Mouse (Mus musculus) forebrain, embryonic 14.5 days (tissue): ENCODE data around the gene Hoxa11. TPM values are rescaled to one million over a fixed set of nuclear protein-coding genes. Genes with fewer than 3 reads are reported as not detected.

ENCODE experiments used
- ATAC-seq: fragments of 200-750 bp; cut with Nextera tagmentation; 2 replicates; pipeline ENCODE4 v1.8.0; 2017; ENCODE audit warnings: mild to moderate bottlenecking, moderate library complexity
- DNase-seq: peaks from one replicate; pipeline ENCODE4 v3.0.0-alpha.2; 2015; ENCODE audit warnings: low spot score
- H3K27ac ChIP-seq: fragments of 300-500 bp; sonication (generic); 2 replicates; pipeline ENCODE4 v1.5.1; 2014; ENCODE audit warnings: low read depth, mild to moderate bottlenecking, control low read depth, low read length, moderate library complexity
- H3K27me3 ChIP-seq: fragments of 300-500 bp; sonication (generic); replicated peaks from 2 replicates; pipeline ENCODE4 v1.6.1; 2014; ENCODE audit warnings: low read length, control low read depth, mixed read lengths; ENCODE audit not compliant: control insufficient read depth, insufficient read depth
- H3K36me3 ChIP-seq: fragments of 300-500 bp; sonication (generic); 2 replicates; pipeline ENCODE4 v1.6.1; 2014; ENCODE audit warnings: low read length, control low read depth; ENCODE audit not compliant: control insufficient read depth, insufficient read depth
- H3K4me1 ChIP-seq: fragments of 300-500 bp; sonication (generic); 2 replicates; pipeline ENCODE4 v1.6.1; 2014; ENCODE audit warnings: antibody characterized with exemption, low read length, control low read depth; ENCODE audit not compliant: control insufficient read depth, insufficient read depth
- H3K4me2 ChIP-seq: fragments of 300-500 bp; sonication (generic); 2 replicates; pipeline ENCODE4 v1.6.1; 2014; ENCODE audit warnings: mild to moderate bottlenecking, control low read depth, low read length
- H3K4me3 ChIP-seq: fragments of 300-500 bp; sonication (generic); 2 replicates; pipeline ENCODE4 v1.5.1; 2014; ENCODE audit warnings: low read depth, low read length, control low read depth
- H3K9ac ChIP-seq: fragments of 300-500 bp; sonication (generic); 2 replicates; pipeline ENCODE4 v1.6.1; 2014; ENCODE audit warnings: mild to moderate bottlenecking, low read length, control low read depth, moderate library complexity
- H3K9me3 ChIP-seq: fragments of 300-500 bp; sonication (generic); replicated peaks from 2 replicates; pipeline ENCODE4 v1.6.1; 2016; ENCODE audit warnings: low read length, control low read depth, mixed read lengths; ENCODE audit not compliant: control insufficient read depth
- WGBS: fragments of 180-500 bp; shearing (Covaris S2); extraction: QIAGEN DNeasy Blood & Tissue Kit; methylation state at CpG from one replicate; pipeline ENCODE4 v1.1.7; 2014; 5-methylcytosine and 5-hydroxymethylcytosine counted together
- polyA plus RNA-seq: library from polyadenylated mRNA; unstranded; fragments of >200 nt; fragmentation: Nextera tagmentation; extraction: Ambion mirVana; gene quantifications from 2 replicates; pipeline ENCODE4 v1.2.1, GENCODE M21; 2014

Hoxa11 gene
- polyA plus RNA-seq, 1 experiment from 2014 or later = not detected

DNA sequence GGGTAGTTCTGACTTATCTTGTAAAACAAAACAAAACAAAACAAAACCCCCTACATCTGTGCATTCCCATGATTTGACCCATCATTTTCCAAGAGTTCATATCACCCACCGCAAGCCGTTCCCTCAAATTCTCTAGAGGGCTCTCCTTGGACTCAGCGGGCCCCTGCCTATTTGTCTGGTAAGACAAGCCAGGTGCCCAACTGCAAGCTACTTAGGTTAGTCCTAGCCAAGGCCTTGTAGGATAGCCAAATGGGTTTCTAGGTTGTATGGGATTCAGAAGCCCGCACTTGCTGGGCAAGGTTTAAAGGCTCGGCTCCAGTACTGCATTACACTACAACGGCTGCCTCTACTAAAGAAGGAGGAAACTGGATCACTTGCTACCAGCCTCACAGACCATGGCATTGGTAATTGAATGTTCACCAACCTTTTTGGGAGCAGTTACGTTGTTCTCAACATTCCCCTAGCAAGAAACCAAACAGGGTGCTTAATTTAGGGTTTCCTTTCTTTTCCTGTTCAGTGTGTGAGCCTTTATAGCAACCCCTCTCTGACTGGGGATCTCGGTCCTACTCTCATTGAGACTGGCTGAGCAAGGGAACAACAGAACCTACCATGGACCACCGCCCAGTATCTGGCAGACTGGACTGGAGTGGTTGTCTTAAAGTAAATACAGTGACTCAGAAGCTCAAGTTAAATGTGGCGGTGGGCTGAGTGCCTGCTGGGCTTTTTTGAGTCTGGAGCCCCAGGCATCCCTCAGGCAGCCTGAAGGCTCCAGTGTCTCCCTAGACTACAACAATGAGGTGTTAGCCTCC is 8.1 kb downstream of the Hoxa11 start:
- no peak overlapping the region for H3K4me3 ChIP-seq
- WGBS = 6% methylated on average over 10 of the region's 10 CpGs
- DNase-seq = no peak

DNA sequence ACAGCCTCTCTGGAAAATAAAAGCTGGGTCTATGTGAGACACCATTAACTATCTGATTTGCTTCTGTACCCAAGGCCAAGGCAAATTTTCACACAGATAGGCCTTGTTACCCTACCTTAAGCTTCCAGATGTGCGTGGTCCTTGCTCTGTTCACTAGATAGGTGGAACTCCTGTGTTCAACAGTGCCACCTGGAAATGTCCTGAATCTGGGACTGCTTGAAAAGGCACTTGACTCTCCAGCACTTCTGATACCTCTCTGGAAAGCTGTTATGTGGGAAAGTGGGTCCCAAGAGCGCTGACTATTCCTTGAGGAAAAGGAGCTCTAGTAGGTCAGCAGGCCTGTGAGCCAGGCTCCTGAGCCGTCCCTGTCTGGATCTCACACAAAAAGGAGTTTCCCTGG is 8.8 kb downstream of the Hoxa11 start:
- no peaks in the 10 kb centered on the region for H3K9me3 ChIP-seq
- peaks cover 98% of the 10 kb centered on the region for H3K27me3 ChIP-seq
- no peak for DNase-seq
- WGBS = 4% methylated on average over 3 of the region's 3 CpGs
- H3K4me3 ChIP-seq = no peak overlapping the region
- H3K4me2 ChIP-seq = no peak overlapping the region
- H3K9ac ChIP-seq = no peak overlapping the region
- H3K27ac ChIP-seq = no peak overlapping the region
- no peak for ATAC-seq
- no peaks in the 10 kb centered on the region for H3K4me1 ChIP-seq
- no peaks in the 10 kb centered on the region for H3K36me3 ChIP-seq

More for the DNA sequence above, 8.1 kb downstream of the Hoxa11 start:
- Histone ChIP-seq H3K36me3 (no peaks in the 10 kb centered on the region), H3K27me3 (peaks cover 97% of the 10 kb centered on the region), H3K9ac (no peak overlapping the region), H3K27ac (no peak overlapping the region), H3K4me1 (no peaks in the 10 kb centered on the region), H3K4me2 (no peak overlapping the region), H3K9me3 (no peaks in the 10 kb centered on the region)
- no peak for ATAC-seq

DNA sequence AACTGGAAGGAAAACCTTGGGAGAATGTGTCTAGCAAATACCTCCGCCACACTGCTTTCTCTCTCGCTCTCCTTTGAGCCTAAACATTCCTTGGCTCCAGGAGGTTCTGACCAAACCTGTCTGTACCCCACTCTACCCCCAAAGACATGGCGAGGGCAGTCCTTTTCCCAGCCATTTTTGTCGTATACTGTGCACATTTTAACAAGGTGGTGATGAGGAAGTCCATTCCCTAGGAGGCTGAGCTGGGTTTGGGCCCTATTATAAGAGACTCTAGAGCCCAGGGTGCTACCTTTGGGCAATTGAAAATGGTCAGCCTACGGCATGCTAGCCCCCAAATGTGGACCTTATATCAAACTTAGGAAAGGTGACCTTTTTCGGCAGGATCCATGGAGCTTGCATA is 9.7 kb downstream of the Hoxa11 start:
- Histone ChIP-seq H3K36me3 (no peaks in the 10 kb centered on the region), H3K27ac (no peak overlapping the region), H3K27me3 (peaks cover 94% of the 10 kb centered on the region), H3K4me1 (no peaks in the 10 kb centered on the region), H3K4me3 (no peak overlapping the region), H3K9ac (no peak overlapping the region), H3K9me3 (no peaks in the 10 kb centered on the region), H3K4me2 (no peak overlapping the region)
- 13% methylated on average over 6 of the region's 6 CpGs for WGBS
- no peak for ATAC-seq
- no peak for DNase-seq

DNA sequence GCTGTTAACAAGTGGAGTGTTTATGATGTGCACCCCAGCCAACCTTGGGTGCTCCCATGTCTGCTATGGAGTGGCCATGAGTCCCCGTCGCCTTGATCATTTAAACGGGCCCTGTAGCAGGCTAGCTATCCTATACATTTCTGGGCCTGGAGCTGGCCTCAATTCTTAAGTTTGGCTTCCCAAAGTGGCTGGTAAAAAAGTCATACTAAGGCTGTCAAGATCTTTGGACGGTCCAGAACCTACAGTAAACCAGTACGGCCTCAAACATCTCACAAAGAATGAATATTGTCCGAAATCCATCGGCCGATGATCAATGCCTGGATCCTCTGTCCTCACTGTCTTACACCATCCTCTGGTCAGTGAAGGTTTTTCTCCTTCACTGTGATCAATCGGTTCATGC is 10.3 kb downstream of the Hoxa11 start:
- no peak for DNase-seq
- Histone ChIP-seq H3K9me3 (no peaks in the 10 kb centered on the region), H3K27ac (no peak overlapping the region), H3K36me3 (no peaks in the 10 kb centered on the region), H3K9ac (no peak overlapping the region), H3K4me3 (no peak overlapping the region), H3K27me3 (peaks cover 93% of the 10 kb centered on the region), H3K4me2 (no peak overlapping the region), H3K4me1 (no peaks in the 10 kb centered on the region)
- ATAC-seq = no peak
- WGBS = 30% methylated on average over 9 of the region's 9 CpGs

DNA sequence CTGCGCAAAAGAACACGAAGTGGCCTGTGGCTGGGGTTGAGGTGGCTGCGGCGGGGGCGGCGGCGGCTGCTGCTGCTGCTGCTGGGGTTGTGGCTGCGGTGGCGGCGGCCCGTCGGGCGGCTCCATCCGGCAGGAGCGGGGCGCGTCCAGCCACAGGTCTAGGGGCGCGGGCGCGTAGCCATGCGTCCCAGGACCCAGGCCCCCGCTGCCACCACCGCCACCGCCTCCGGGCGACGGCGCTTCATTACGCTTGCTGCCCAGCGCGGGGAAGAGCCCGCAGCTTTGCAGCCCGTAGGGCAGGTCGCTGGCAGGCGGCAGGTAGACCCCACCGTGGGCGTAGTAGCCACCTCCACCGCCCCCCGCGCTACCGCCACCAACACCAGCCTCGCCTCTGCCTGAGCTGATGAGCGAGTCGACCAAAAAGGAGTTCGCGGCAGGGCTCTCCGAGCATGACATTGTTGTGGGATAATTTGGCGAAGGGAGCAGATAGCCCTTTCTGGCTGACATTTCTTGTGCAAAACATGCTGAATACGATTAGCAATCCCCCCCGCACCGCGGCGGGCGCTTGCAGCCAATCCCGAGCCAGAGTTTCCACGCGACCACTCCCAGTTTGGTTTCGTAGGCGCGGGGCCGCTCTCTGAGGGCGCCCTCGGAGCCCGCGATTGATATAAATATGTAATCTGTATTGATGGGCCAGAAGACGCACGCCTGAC is 11.0 kb downstream of the Hoxa11 start:
- no peak overlapping the region for H3K4me2 ChIP-seq
- H3K4me3 ChIP-seq = no peak overlapping the region
- ATAC-seq = no peak
- H3K4me1 ChIP-seq = no peaks in the 10 kb centered on the region
- WGBS = under 1% methylated on average over 61 of the region's 68 CpGs
- no peak overlapping the region for H3K9ac ChIP-seq
- no peak for DNase-seq
- H3K9me3 ChIP-seq = no peaks in the 10 kb centered on the region
- no peaks in the 10 kb centered on the region for H3K36me3 ChIP-seq
- H3K27me3 ChIP-seq = peaks cover 92% of the 10 kb centered on the region
- no peak overlapping the region for H3K27ac ChIP-seq

DNA sequence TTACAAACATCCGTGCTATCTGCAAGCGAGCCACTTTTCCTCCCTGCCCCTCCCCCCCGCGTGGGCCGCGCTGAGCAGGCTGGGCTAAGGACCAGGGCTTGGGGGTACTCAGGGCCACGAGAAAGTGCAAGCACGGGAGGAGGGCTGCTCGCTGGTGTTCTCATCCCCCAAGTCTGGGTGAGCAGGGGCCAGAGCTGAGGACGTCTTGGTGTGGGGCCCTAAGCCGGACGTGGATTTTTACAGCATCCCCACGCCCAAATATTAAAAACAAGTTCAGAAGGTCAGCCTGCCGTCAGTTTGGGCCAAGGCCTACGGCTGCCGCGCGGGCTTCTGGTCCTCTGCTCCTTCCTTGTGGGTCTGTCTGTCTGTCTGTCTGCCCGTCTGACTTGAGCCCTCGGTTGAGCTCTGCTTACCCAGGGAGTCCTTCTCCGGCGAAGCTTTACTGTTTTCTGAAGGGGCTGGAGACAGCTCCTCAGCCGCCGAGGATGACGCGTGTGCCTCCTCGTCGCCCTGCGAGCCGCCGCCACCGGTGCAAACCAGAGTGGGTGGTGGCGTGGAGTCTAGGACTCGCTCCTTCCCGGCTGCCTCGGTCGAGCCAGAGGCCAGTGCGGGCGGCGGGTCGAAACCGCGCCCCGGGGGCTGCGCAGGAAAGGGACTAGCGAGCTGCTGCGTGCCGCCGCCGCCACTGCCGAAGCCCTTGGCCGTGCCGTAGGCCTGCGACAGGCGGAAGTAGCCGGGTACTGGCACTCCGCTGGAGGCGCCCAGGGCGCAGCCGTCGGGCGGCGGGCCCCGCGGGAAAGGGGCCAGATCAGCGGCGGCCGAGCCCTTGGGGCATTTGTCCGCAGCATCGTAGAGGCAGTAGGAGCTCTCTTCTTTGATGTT is 11.8 kb downstream of the Hoxa11 start:
- DNase-seq = no peak
- WGBS = 1% methylated on average over 68 of the region's 70 CpGs
- H3K4me2 ChIP-seq = no peak overlapping the region
- no peaks in the 10 kb centered on the region for H3K9me3 ChIP-seq
- H3K9ac ChIP-seq = no peak overlapping the region
- H3K27me3 ChIP-seq = peaks cover 94% of the 10 kb centered on the region
- H3K36me3 ChIP-seq = no peaks in the 10 kb centered on the region
- H3K4me1 ChIP-seq = no peaks in the 10 kb centered on the region
- H3K4me3 ChIP-seq = no peak overlapping the region
- no peak overlapping the region for H3K27ac ChIP-seq
- ATAC-seq = no peak

DNA sequence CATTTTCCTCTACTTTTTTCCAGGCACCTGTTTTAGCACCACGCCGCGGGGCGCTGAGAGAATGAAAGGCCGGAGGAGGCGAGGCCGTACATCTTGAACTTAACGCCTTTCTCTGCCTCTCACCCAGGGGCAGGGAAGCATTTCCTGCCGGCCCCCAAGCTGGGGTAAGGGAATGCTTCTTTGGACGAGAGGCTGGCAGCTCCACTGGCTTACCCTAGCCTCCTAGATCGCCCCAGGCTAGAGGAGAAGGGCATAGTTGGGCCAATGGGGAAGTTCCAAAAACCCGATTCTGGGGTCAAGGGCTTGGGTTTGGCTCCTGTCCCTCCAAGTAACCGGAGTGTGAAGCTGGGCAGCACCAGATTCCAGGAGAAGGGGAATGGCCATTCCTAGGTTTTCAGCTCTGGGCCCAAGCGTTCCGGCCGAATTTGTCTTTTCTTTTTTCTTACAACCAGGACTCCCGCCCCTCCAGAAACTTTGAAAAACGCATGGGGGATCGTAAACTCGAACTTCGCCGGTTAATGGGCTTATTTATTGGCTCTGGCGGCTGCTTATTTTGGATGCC is 12.5 kb downstream of the Hoxa11 start:
- H3K9me3 ChIP-seq = no peaks in the 10 kb centered on the region
- H3K4me2 ChIP-seq = no peak overlapping the region
- WGBS = 2% methylated on average over 23 of the region's 23 CpGs
- H3K36me3 ChIP-seq = no peaks in the 10 kb centered on the region
- ATAC-seq (no peak), DNase-seq (no peak)
- H3K27ac ChIP-seq = no peak overlapping the region
- H3K27me3 ChIP-seq = peaks cover 93% of the 10 kb centered on the region
- H3K9ac ChIP-seq = no peak overlapping the region
- H3K4me3 ChIP-seq = no peak overlapping the region
- H3K4me1 ChIP-seq = no peaks in the 10 kb centered on the region

DNA sequence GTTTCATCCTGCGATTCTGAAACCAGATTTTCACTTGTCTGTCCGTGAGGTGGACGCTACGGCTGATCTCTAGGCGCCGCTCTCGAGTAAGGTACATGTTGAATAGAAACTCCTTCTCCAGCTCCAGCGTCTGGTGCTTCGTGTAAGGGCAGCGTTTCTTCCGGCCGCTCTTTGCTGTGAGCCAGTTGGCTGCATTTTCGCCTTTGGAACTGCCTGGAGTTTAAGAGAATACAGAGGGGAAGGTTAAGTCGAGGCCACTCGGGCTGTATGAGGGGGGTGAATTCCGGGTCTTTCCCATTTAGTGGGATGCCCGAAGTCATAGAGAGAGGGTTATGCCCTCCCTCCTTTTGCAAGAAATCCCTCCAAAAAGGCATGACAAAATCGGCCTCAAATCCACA is 13.0 kb downstream of the Hoxa11 start:
- ATAC-seq (no peak), DNase-seq (no peak)
- Histone ChIP-seq H3K9ac (no peak overlapping the region), H3K27me3 (peaks cover 93% of the 10 kb centered on the region), H3K4me2 (no peak overlapping the region), H3K4me3 (no peak overlapping the region), H3K36me3 (no peaks in the 10 kb centered on the region), H3K27ac (no peak overlapping the region), H3K9me3 (no peaks in the 10 kb centered on the region), H3K4me1 (no peaks in the 10 kb centered on the region)
- under 1% methylated on average over 18 of the region's 18 CpGs for WGBS
